Mouse (Mus musculus) thymus, adult 2 months (tissue): Measurements from ENCODE around the gene Ptpn1.

Experiments
- CTCF ChIP-seq: fragments of 200-500 bp; IDR thresholded peaks from 2 replicates; pipeline ENCODE4 v1.5.1; 2012; ENCODE audit warnings: mild to moderate bottlenecking, control low read depth, low read length, moderate library complexity, borderline replicate concordance; ENCODE audit not compliant: control insufficient read depth, poor library complexity, insufficient read depth; ENCODE audit errors: extremely low read depth
- POLR2A ChIP-seq: fragments of 200-500 bp; IDR thresholded peaks from 2 replicates; pipeline ENCODE4 v1.6.1; 2012; ENCODE audit warnings: mild to moderate bottlenecking, low read length, control low read depth, moderate library complexity; ENCODE audit not compliant: control insufficient read depth, poor library complexity, insufficient read depth; ENCODE audit errors: extremely low read depth

- TF ChIP-seq CTCF (peak; percentile 76; the same call in 1 of the 2 replicates), POLR2A (no peak)
Measured at GRCm38 (mm10) chr2:167891908-167892307, 39.9 kb upstream of the Ptpn1 start.
